Mouse (Mus musculus): Measurements from ENCODE around the gene Ccer1.

GRCm38 (mm10) chr10:97693398-97694135 is 708 bp downstream of the Ccer1 start:
- TF ChIP-seq CTCF (IDR thresholded peaks at IDR 0.05; ENCODE audit: insufficient read depth, low read length): no peak
- TF ChIP-seq POLR2A (IDR thresholded peaks at IDR 0.05; ENCODE audit: borderline replicate concordance, extremely low read depth, low read depth, low read length): no peak

All from lung, adult 2 months (tissue).